Mouse (Mus musculus) 416B (cell line): Measurements from ENCODE around the gene Thbs3.
"Not testable (repeated sequence)": the region's sequence is repeated elsewhere in the genome, so short reads cannot be mapped to it uniquely, and the experiment has no call there.

ENCODE experiments used
- DNase-seq: peaks from one replicate; pipeline ENCODE4 v3.0.0; 2011; ENCODE audit warnings: low read depth

Gene Thbs3

GRCm38 (mm10) chr3:89195979-89196877 lies 18.8 kb upstream of the Thbs3 start:
- peak; percentile 98 for DNase-seq

GRCm38 (mm10) chr3:89199839-89200238 lies 15.1 kb upstream of the Thbs3 start:
- DNase-seq = peak; percentile 74

GRCm38 (mm10) chr3:89202253-89203141 lies 12.5 kb upstream of the Thbs3 start, which contains the start of gene Gba:
Gba (plus strand) TSS chr3:89202928.
- peak; percentile 96 for DNase-seq

- no peak for DNase-seq
These were observed 11.9 kb upstream of the Thbs3 start for GRCm38 (mm10) chr3:89203142-89203514.

- DNase-seq = no peak
These were observed 8.9 kb upstream of the Thbs3 start for GRCm38 (mm10) chr3:89206079-89206478.

- no peak for DNase-seq
These were observed 8.3 kb upstream of the Thbs3 start for GRCm38 (mm10) chr3:89206695-89207094.

GRCm38 (mm10) chr3:89208075-89208657 lies 6.8 kb upstream of the Thbs3 start:
- DNase-seq = no peak

GRCm38 (mm10) chr3:89208736-89209135 lies 6.2 kb upstream of the Thbs3 start:
- no peak for DNase-seq

- DNase-seq = no peak
These were observed 5.2 kb upstream of the Thbs3 start for GRCm38 (mm10) chr3:89209731-89210130.

- no peak for DNase-seq
These were observed 4.8 kb upstream of the Thbs3 start for GRCm38 (mm10) chr3:89210162-89210561.

- no peak for DNase-seq
These were observed 4.2 kb upstream of the Thbs3 start for GRCm38 (mm10) chr3:89210731-89211130.

GRCm38 (mm10) chr3:89213803-89214530 lies 1.0 kb upstream of the Thbs3 start:
- DNase-seq = peak; percentile 92

GRCm38 (mm10) chr3:89215853-89216252 lies 873 bp downstream of the Thbs3 start:
- peak; percentile 85 for DNase-seq

- not testable (repeated sequence) for DNase-seq
These were observed 1.4 kb downstream of the Thbs3 start for GRCm38 (mm10) chr3:89216407-89216806.

GRCm38 (mm10) chr3:89218271-89218670 lies 3.3 kb downstream of the Thbs3 start:
- DNase-seq = no peak

DNA sequence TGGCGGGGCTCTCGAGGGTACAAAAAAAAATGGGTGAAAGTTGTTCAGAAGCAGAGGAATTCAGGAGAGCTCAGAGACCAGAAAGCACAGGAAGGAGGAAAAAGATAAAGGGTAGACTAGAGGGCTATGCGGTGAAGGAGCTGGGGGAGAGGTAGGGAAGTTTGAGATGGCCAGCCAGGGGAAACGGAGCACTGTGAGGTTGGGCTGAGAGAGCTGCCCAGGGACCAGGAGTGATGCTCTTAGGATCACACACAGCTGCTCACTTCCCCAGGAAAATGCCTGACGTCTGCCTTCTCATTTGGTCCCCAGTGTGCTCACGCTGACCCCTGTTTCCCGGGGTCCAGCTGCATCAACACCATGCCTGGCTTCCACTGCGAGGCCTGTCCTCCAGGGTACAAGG lies 4.6 kb downstream of the Thbs3 start:
- DNase-seq = no peak

DNA sequence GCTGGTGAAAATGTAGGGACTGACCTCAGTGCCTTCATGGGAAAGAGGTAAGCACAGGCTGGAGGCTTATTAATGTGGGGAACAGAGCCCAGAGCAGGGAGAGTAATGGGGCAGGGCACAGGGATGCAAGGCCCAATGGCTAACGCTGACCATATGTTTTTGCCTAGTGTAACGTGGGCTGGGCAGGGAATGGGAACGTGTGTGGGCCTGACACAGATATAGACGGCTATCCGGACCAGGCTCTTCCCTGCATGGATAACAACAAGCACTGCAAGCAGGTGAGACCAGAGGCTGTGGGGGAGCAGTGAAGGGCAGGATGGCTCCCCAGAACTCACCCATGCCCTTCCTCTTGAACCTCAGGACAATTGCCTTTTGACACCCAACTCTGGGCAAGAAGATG lies 6.2 kb downstream of the Thbs3 start:
- no peak for DNase-seq

DNA sequence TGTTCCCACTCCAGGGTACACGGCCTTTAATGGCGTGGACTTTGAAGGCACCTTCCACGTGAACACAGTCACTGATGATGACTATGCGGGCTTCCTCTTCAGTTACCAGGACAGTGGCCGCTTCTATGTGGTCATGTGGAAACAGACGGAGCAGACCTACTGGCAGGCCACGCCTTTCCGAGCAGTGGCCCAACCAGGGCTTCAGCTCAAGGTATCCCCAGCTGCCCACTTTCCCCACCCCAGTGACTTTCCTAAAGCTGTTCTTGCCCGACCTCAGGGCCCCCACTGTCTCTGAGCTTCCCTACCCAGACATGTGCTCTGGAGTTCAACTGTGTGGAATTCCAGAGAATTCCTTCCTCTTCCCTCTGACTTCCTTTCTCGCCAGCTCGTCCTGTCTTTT lies 9.8 kb downstream of the Thbs3 start:
- no peak for DNase-seq

- DNase-seq = no peak
These were observed 10.4 kb downstream of the Thbs3 start for GRCm38 (mm10) chr3:89225321-89225815.

DNA sequence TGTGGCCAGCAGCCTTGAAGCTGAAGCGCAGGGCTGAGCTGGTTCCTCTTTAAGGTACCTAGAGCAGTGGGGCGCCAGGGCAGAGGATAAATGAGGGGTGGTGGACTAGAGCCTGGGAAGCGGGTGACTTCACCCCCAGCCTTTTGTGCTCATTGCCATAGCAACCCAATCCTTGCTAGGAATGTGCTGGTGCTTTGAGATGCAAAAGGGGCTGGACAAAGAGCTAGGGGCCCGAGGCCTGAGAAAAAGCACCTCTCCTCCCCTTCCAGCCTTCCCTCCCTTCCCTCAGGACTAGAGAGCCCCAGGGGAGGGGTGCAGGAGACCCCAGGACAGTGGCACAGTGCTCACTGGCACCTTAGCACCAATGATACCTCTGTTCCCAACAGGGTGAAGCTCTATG lies 10.9 kb downstream of the Thbs3 start:
- DNase-seq = no peak

GRCm38 (mm10) chr3:89226361-89226760 lies 11.4 kb downstream of the Thbs3 start:
- DNase-seq = no peak

DNA sequence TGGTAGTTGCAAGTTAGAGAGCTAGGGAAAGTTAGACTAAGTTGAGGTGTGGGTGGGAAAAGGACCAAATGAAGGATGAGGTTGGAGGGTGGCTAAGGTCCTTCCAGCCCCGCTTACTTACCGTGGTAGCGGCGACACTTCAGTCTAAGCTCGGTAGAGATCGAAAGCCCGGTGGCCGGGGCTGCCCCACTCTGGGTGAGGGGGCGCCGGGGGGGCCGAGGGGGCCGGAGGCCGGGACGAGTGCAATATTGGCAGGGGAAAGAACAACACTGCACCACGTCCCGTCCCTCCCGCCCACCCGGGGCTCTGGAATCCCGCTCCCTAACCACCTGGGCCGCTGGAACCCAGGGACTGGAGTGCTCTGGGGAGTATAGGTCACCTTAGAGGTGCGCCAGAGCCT lies 11.9 kb downstream of the Thbs3 start, which contains the start of gene Mtx1:
TSS of gene Mtx1 (minus strand) at position 189 of the 400 bp plus-strand sequence.
- no peak for DNase-seq
